Mouse (Mus musculus) limb, embryonic 15.5 days (tissue): ENCODE results near the gene Lrp10. TPM values are rescaled to one million over a fixed set of nuclear protein-coding genes. Genes with fewer than 3 reads are reported as not detected.

Source experiments
- ATAC-seq: fragments of 200-750 bp; cut with Nextera tagmentation; 2 replicates; pipeline ENCODE4 v1.8.0; 2017; ENCODE audit warnings: low read depth, moderate TSS enrichment; ENCODE audit not compliant: insufficient number of reproducible peaks, low FRiP score, low TSS enrichment
- H3K27ac ChIP-seq: fragments of 300-500 bp; sonication (generic); 2 replicates; pipeline ENCODE4 v1.5.1; 2015; ENCODE audit warnings: moderate library complexity, mild to moderate bottlenecking, inconsistent platforms
- H3K27me3 ChIP-seq: fragments of 300-500 bp; sonication (generic); 2 replicates; pipeline ENCODE4 v1.6.1; 2015; ENCODE audit warnings: inconsistent platforms
- H3K36me3 ChIP-seq: fragments of 300-500 bp; sonication (generic); 2 replicates; pipeline ENCODE4 v1.6.1; 2015; ENCODE audit warnings: inconsistent platforms
- H3K4me1 ChIP-seq: fragments of 300-500 bp; sonication (generic); 2 replicates; pipeline ENCODE4 v1.6.1; 2015; ENCODE audit warnings: inconsistent platforms
- H3K4me2 ChIP-seq: fragments of 300-500 bp; sonication (generic); 2 replicates; pipeline ENCODE4 v1.6.1; 2015; ENCODE audit warnings: mild to moderate bottlenecking, inconsistent platforms
- H3K4me3 ChIP-seq: fragments of 300-500 bp; sonication (generic); 2 replicates; pipeline ENCODE4 v1.5.1; 2015; ENCODE audit warnings: mild to moderate bottlenecking, inconsistent platforms
- H3K9ac ChIP-seq: fragments of 300-500 bp; sonication (generic); 2 replicates; pipeline ENCODE4 v1.6.1; 2015; ENCODE audit warnings: inconsistent platforms
- H3K9me3 ChIP-seq: fragments of 300-500 bp; sonication (generic); 2 replicates; pipeline ENCODE4 v1.6.1; 2016; ENCODE audit warnings: inconsistent platforms
- WGBS: fragments of 180-500 bp; shearing (Covaris S2); methylation state at CpG from one replicate; pipeline ENCODE4 v1.1.7; 2015; 5-methylcytosine and 5-hydroxymethylcytosine counted together
- polyA plus RNA-seq: library from polyadenylated mRNA; unstranded; fragments of >200 nt; fragmentation: Nextera tagmentation; extraction: Ambion mirVana; gene quantifications from 2 replicates; pipeline ENCODE4 v1.2.1, GENCODE M21; 2015

Lrp10 gene
- 42.8 and 46.4 TPM in 2 replicates for polyA plus RNA-seq

DNA sequence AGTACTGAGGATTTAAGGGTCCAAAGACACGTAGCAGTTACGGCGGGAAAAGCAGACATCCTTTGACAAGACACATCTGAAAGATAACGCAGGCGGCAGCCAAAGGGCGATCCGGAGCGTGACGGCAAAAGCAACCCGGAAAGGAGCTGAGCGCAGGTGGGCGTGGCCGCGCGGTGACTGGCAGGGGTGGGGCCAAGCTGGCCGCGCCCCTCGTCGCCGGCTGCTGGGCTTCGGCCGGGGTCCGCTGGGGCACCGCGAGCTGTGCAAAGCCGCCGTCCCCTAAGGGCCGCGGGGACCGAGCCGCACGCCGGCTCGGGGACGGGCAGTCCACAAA lies at the start of gene Lrp10:
Gene Lrp10 (plus strand): TSS at position 179 of the 334 bp plus-strand sequence.
- H3K4me2 ChIP-seq, result peak within 1 kb of the TSS; percentile 80
- peaks cover 29% of the 10 kb centered on the region for H3K36me3 ChIP-seq
- H3K9me3 ChIP-seq, result no peaks in the 10 kb centered on the region
- peak within 1 kb of the TSS; percentile 84 for H3K9ac ChIP-seq
- H3K4me1 ChIP-seq, result peaks cover 11% of the 10 kb centered on the region; the same call in 1 of the 2 replicates
- peak within 1 kb of the TSS; percentile 96 for H3K4me3 ChIP-seq
- peak; percentile 70 for ATAC-seq
- peak within 1 kb of the TSS; percentile 83 for H3K27ac ChIP-seq
- H3K27me3 ChIP-seq, result no peaks in the 10 kb centered on the region
- 0% methylated on average over 28 of the region's 35 CpGs for WGBS

DNA sequence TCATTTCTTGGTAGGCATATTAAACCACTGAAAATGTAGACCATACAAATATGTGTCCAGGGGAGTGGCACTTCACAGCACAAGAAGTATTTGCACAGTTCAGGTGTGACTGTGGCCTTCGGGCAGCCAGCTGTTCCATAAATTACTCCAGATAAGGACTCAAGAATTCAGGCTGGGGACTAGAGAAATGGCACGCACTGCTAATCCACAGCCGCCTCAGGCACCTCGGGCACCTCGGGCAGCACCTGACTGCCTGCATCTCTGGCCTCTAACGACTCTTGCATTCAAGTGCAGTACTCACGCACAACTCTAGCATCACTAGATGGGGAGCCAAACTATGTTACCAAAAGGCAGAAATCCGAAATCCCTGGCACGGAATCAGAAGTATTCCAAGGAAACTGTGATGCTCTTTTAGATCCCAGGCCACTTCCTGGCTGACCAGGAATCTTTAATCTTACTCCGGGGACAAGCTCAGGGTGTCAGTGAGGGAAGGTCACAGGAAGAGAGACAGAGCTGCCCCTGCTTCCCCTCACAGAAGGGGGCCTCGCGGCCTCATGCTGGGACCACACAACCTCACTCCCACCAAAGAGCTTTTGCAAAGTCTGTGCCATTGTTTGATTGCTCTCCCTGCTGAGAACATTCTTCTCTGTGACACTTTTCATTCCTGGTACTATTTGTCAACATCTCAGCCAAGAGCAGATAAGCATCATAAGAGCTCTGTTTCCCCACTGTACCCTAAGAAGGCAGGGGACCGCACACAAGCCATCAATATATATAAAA lies 48.5 kb upstream of the Lrp10 start:
- no peak overlapping the region for H3K4me2 ChIP-seq
- H3K27me3 ChIP-seq, result no peaks in the 10 kb centered on the region
- no peak overlapping the region for H3K4me3 ChIP-seq
- no peaks in the 10 kb centered on the region for H3K9me3 ChIP-seq
- no peaks in the 10 kb centered on the region for H3K36me3 ChIP-seq
- ATAC-seq, result no peak
- H3K4me1 ChIP-seq, result peaks cover 29% of the 10 kb centered on the region
- no peak overlapping the region for H3K27ac ChIP-seq
- 25% methylated on average over 13 of the region's 13 CpGs for WGBS
- no peak overlapping the region for H3K9ac ChIP-seq

- ATAC-seq, result no peak
- H3K4me1 ChIP-seq, result peaks cover 29% of the 10 kb centered on the region
- H3K27ac ChIP-seq, result no peak overlapping the region
- 26% methylated on average over 5 of the region's 5 CpGs for WGBS
- H3K9me3 ChIP-seq, result no peaks in the 10 kb centered on the region
- H3K27me3 ChIP-seq, result no peaks in the 10 kb centered on the region
- no peak overlapping the region for H3K9ac ChIP-seq
- no peak overlapping the region for H3K4me3 ChIP-seq
- H3K4me2 ChIP-seq, result no peak overlapping the region
- H3K36me3 ChIP-seq, result no peaks in the 10 kb centered on the region
Measured at GRCm38 (mm10) chr14:54416229-54416775, 47.6 kb upstream of the Lrp10 start.

- WGBS, result 69% methylated on average over 4 of the region's 4 CpGs
- Histone ChIP-seq H3K9ac (no peak overlapping the region), H3K4me1 (peaks cover 29% of the 10 kb centered on the region), H3K9me3 (no peaks in the 10 kb centered on the region), H3K4me2 (no peak overlapping the region), H3K27ac (no peak overlapping the region), H3K36me3 (no peaks in the 10 kb centered on the region), H3K4me3 (no peak overlapping the region), H3K27me3 (no peaks in the 10 kb centered on the region)
- ATAC-seq, result no peak
Measured at GRCm38 (mm10) chr14:54416830-54417229, 47.1 kb upstream of the Lrp10 start.

DNA sequence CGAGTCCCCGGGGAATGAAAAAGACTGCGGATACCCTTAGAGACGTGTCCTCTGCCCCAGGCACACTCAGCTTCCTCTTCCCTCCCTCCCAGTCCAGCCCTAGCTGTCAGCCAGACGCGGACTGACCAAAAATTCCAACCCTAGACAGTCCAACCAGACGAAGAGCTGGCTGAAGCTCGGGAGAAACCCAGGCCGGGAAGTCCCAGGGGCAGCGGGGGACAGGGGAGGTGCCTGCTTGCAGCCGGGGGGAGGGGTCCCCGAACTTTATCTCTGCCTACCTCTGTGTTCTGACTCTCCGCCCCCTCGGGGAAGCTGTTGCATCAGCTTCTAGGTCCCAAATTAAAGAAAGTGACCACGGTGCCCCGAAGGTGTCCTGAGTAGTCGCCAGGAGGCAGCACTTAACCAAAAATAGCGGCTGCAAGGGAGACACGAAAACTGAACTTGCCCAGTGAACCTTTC lies 46.3 kb upstream of the Lrp10 start, which contains the start of gene Slc7a7:
Gene Slc7a7 (minus strand): TSS at position 158 of the 459 bp plus-strand sequence.
- Histone ChIP-seq H3K9ac (no peak within 1 kb of the TSS), H3K36me3 (no peaks in the 10 kb centered on the region), H3K4me3 (no peak within 1 kb of the TSS), H3K4me2 (peak within 1 kb of the TSS; percentile 1; the same call in 1 of the 2 replicates), H3K27me3 (no peaks in the 10 kb centered on the region), H3K9me3 (no peaks in the 10 kb centered on the region), H3K4me1 (peaks cover 29% of the 10 kb centered on the region), H3K27ac (no peak within 1 kb of the TSS)
- ATAC-seq, result no peak
- WGBS, result 14% methylated on average over 19 of the region's 19 CpGs

GRCm38 (mm10) chr14:54421014-54421413 lies 42.9 kb upstream of the Lrp10 start:
- Histone ChIP-seq H3K9ac (no peak overlapping the region), H3K27me3 (no peaks in the 10 kb centered on the region), H3K36me3 (no peaks in the 10 kb centered on the region), H3K4me2 (no peak overlapping the region), H3K9me3 (no peaks in the 10 kb centered on the region), H3K27ac (no peak overlapping the region), H3K4me3 (no peak overlapping the region), H3K4me1 (peaks cover 7% of the 10 kb centered on the region)
- WGBS, result 71% methylated on average over 2 of the region's 2 CpGs
- no peak; the same call in 1 of the 2 replicates for ATAC-seq

GRCm38 (mm10) chr14:54423406-54423805 lies 40.5 kb upstream of the Lrp10 start:
- Histone ChIP-seq H3K27me3 (no peaks in the 10 kb centered on the region), H3K9me3 (no peaks in the 10 kb centered on the region), H3K4me2 (no peak overlapping the region), H3K36me3 (no peaks in the 10 kb centered on the region), H3K9ac (no peak overlapping the region), H3K4me3 (no peak overlapping the region), H3K4me1 (peaks cover 11% of the 10 kb centered on the region), H3K27ac (no peak overlapping the region)
- ATAC-seq, result no peak
- WGBS, result 69% methylated on average over 5 of the region's 5 CpGs

DNA sequence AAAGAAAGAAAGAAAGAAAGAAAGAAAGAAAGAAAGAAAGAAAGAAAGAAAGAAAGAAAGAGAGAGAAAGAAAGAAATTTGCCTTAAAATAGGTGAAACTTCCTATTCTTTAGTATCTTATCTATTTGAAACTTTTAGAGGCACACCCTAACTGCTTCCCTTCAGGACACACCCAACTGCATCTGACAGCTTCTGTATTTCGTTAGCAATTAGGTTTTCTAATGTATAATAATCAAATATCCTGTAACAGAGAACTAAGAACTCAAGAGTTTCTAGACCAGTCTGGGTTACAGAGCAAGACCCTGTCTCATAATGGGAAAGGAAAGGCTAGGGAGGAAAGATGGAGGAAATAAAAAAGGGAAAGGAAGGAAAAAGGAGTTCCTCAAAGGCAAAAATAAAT lies 39.3 kb upstream of the Lrp10 start:
- H3K4me2 ChIP-seq, result no peak overlapping the region
- no peak overlapping the region for H3K4me3 ChIP-seq
- H3K9me3 ChIP-seq, result no peaks in the 10 kb centered on the region
- peaks cover 19% of the 10 kb centered on the region for H3K4me1 ChIP-seq
- no peaks in the 10 kb centered on the region for H3K27me3 ChIP-seq
- no peak for ATAC-seq
- H3K36me3 ChIP-seq, result peaks cover 6% of the 10 kb centered on the region
- H3K27ac ChIP-seq, result no peak overlapping the region
- no peak overlapping the region for H3K9ac ChIP-seq
- 82% methylated on average over 1 of the region's 1 CpGs for WGBS

GRCm38 (mm10) chr14:54425540-54425939 lies 38.4 kb upstream of the Lrp10 start:
- WGBS, result 85% methylated on average over 1 of the region's 1 CpGs
- Histone ChIP-seq H3K27ac (no peak overlapping the region), H3K4me2 (no peak overlapping the region), H3K36me3 (peaks cover 8% of the 10 kb centered on the region), H3K27me3 (no peaks in the 10 kb centered on the region), H3K9ac (no peak overlapping the region), H3K9me3 (no peaks in the 10 kb centered on the region), H3K4me1 (peaks cover 28% of the 10 kb centered on the region), H3K4me3 (no peak overlapping the region)
- no peak for ATAC-seq

GRCm38 (mm10) chr14:54426003-54426688 lies 37.8 kb upstream of the Lrp10 start:
- peaks cover 31% of the 10 kb centered on the region for H3K4me1 ChIP-seq
- ATAC-seq, result no peak
- H3K4me2 ChIP-seq, result peak overlapping the region; percentile 54
- H3K4me3 ChIP-seq, result peak overlapping the region; percentile 95
- H3K27ac ChIP-seq, result peak overlapping the region; percentile 91
- H3K36me3 ChIP-seq, result peaks cover 8% of the 10 kb centered on the region
- peak overlapping the region; percentile 76 for H3K9ac ChIP-seq
- 30% methylated on average over 14 of the region's 14 CpGs for WGBS
- H3K9me3 ChIP-seq, result no peaks in the 10 kb centered on the region
- H3K27me3 ChIP-seq, result no peaks in the 10 kb centered on the region

GRCm38 (mm10) chr14:54426689-54427398 lies 37.1 kb upstream of the Lrp10 start, which contains the start of gene Mrpl52:
Gene Mrpl52, plus strand, starts transcription at chr14:54426909.
- Histone ChIP-seq H3K4me3 (peak within 1 kb of the TSS; percentile 95), H3K9ac (peak within 1 kb of the TSS; percentile 76), H3K4me2 (peak within 1 kb of the TSS; percentile 54), H3K36me3 (peaks cover 8% of the 10 kb centered on the region), H3K4me1 (peaks cover 31% of the 10 kb centered on the region), H3K27me3 (no peaks in the 10 kb centered on the region), H3K27ac (peak within 1 kb of the TSS; percentile 91), H3K9me3 (no peaks in the 10 kb centered on the region)
- under 1% methylated on average over 48 of the region's 48 CpGs for WGBS
- ATAC-seq, result peak; percentile 53
